Mouse (Mus musculus): ENCODE data around the gene Spata31d1d. TPM values are rescaled to one million over a fixed set of nuclear protein-coding genes. Genes with fewer than 3 reads are reported as not detected.

The Spata31d1d gene
- polyA plus RNA-seq, 1 experiment from 2014 or later, result not detected

- Histone ChIP-seq H3K27ac (ENCODE audit: low read length) (no peak overlapping the region), H3K4me1 (ENCODE audit: insufficient read depth, low read depth, low read length) (no peaks in the 10 kb centered on the region), H3K36me3 (ENCODE audit: insufficient read depth, low read length) (no peaks in the 10 kb centered on the region), H3K4me2 (replicated peaks; ENCODE audit: low read depth, low read length) (no peak overlapping the region), H3K9me3 (ENCODE audit: low read length) (no peaks in the 10 kb centered on the region), H3K27me3 (replicated peaks; ENCODE audit: insufficient read depth, low read length) (no peaks in the 10 kb centered on the region), H3K9ac (replicated peaks; ENCODE audit: low read depth) (no peak overlapping the region), H3K4me3 (ENCODE audit: low read depth, low read length) (no peak overlapping the region)
- ATAC-seq (no peak), DNase-seq (ENCODE audit: low spot score) (no peak)
- no peak for TF ChIP-seq EP300 (IDR thresholded peaks at IDR 0.05)
- no peak for TF ChIP-seq CTCF (IDR thresholded peaks at IDR 0.05)
- WGBS, result 87% methylated on average over 3 of the region's 3 CpGs
Observed at GRCm38 (mm10) chr13:59689843-59690242, 41.7 kb downstream of the Spata31d1d start.

- Histone ChIP-seq H3K27ac (ENCODE audit: low read length) (no peak overlapping the region), H3K27me3 (replicated peaks; ENCODE audit: insufficient read depth, low read length) (no peaks in the 10 kb centered on the region), H3K4me2 (replicated peaks; ENCODE audit: low read depth, low read length) (no peak overlapping the region), H3K9me3 (ENCODE audit: low read length) (no peaks in the 10 kb centered on the region), H3K36me3 (ENCODE audit: insufficient read depth, low read length) (no peaks in the 10 kb centered on the region), H3K4me3 (ENCODE audit: low read depth, low read length) (no peak overlapping the region), H3K4me1 (ENCODE audit: insufficient read depth, low read depth, low read length) (no peaks in the 10 kb centered on the region), H3K9ac (replicated peaks; ENCODE audit: low read depth) (no peak overlapping the region)
- WGBS, result 77% methylated on average over 9 of the region's 9 CpGs
- no peak for ATAC-seq
- no peak for DNase-seq (ENCODE audit: low spot score)
- TF ChIP-seq CTCF (IDR thresholded peaks at IDR 0.05), result no peak
- no peak for TF ChIP-seq EP300 (IDR thresholded peaks at IDR 0.05)
Observed at GRCm38 (mm10) chr13:59689313-59689712, 42.2 kb downstream of the Spata31d1d start.

DNA sequence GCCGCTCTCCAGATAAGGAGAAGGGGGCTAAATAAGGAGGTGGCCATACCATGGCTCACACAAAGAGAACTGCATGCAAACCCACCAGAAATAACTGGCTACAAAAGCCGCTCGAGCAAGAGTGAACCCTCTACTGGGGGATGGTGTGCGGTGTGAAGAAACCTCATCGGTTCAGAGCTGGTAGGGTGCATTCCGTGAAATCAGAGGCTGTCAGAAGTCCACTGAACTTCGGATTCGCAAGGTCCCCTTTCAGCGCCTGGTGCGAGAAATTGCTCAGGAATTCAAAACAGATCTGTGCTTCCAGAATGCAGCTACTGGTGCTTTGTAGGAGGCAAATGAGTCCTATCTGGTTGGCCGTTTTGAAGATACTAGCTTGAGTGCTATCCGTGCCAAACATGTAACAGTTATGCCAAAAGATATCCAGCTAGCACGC lies 43.2 kb downstream of the Spata31d1d start:
- 60% methylated on average over 13 of the region's 13 CpGs for WGBS
- Histone ChIP-seq H3K9ac (replicated peaks; ENCODE audit: low read depth) (no peak overlapping the region), H3K4me2 (replicated peaks; ENCODE audit: low read depth, low read length) (no peak overlapping the region), H3K27me3 (replicated peaks; ENCODE audit: insufficient read depth, low read length) (no peaks in the 10 kb centered on the region), H3K36me3 (ENCODE audit: insufficient read depth, low read length) (no peaks in the 10 kb centered on the region), H3K4me3 (ENCODE audit: low read depth, low read length) (no peak overlapping the region), H3K27ac (ENCODE audit: low read length) (no peak overlapping the region), H3K4me1 (ENCODE audit: insufficient read depth, low read depth, low read length) (no peaks in the 10 kb centered on the region), H3K9me3 (ENCODE audit: low read length) (no peaks in the 10 kb centered on the region)
- ATAC-seq, result no peak
- TF ChIP-seq CTCF (IDR thresholded peaks at IDR 0.05) (no peak), EP300 (IDR thresholded peaks at IDR 0.05) (no peak)
- no peak for DNase-seq (ENCODE audit: low spot score)

DNA sequence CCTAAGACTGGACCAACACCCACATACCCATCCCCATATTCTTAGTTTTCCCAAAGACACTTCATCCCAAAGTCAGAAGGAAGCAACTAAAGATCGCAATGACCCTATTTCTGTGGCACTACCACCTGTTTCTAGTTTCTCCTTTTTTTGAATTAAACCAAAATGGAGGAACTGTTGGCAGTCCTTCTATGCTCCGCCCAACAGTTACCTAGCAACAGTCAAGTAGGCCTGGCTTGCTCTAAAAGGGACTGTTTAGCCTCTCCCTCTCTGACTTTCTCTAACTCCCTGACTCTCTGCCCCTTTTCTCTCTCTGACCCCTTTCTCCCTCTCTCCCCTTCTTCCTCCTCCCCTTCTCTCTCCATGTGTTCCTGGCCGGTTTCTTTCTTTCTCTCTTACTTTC lies 46.3 kb downstream of the Spata31d1d start:
- H3K9me3 ChIP-seq (ENCODE audit: low read length), result no peaks in the 10 kb centered on the region
- 70% methylated on average over 3 of the region's 3 CpGs for WGBS
- no peak overlapping the region for H3K27ac ChIP-seq (ENCODE audit: low read length)
- H3K4me3 ChIP-seq (ENCODE audit: low read depth, low read length), result no peak overlapping the region
- DNase-seq (ENCODE audit: low spot score), result no peak
- H3K4me1 ChIP-seq (ENCODE audit: insufficient read depth, low read depth, low read length), result no peaks in the 10 kb centered on the region
- no peak overlapping the region for H3K9ac ChIP-seq (replicated peaks; ENCODE audit: low read depth)
- no peaks in the 10 kb centered on the region for H3K27me3 ChIP-seq (replicated peaks; ENCODE audit: insufficient read depth, low read length)
- H3K36me3 ChIP-seq (ENCODE audit: insufficient read depth, low read length), result no peaks in the 10 kb centered on the region
- ATAC-seq, result no peak
- no peak for TF ChIP-seq EP300 (IDR thresholded peaks at IDR 0.05)
- TF ChIP-seq CTCF (IDR thresholded peaks at IDR 0.05), result no peak
- H3K4me2 ChIP-seq (replicated peaks; ENCODE audit: low read depth, low read length), result no peak overlapping the region

DNA sequence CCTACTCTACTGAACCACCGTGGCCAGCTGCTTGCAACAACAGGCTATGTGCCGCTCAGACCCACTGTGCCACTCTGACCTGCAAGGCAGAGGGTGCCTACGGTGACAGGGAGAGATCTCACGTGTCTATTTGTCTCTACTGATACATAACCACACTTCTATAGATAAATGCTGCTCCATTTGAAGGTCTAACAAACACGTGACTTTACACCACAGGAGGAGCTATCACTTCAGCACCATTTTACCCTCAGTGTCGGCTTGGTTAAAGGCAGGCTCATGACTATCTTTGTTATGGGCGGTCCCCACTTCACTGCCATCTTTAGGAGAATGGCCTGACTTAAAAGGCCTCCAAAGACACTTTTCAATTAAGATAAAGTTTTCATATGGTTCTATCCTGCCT lies 48.9 kb downstream of the Spata31d1d start:
- Histone ChIP-seq H3K27ac (ENCODE audit: low read length) (no peak overlapping the region), H3K4me1 (ENCODE audit: insufficient read depth, low read depth, low read length) (no peaks in the 10 kb centered on the region), H3K36me3 (ENCODE audit: insufficient read depth, low read length) (no peaks in the 10 kb centered on the region), H3K27me3 (replicated peaks; ENCODE audit: insufficient read depth, low read length) (no peaks in the 10 kb centered on the region), H3K4me3 (ENCODE audit: low read depth, low read length) (no peak overlapping the region), H3K9me3 (ENCODE audit: low read length) (no peaks in the 10 kb centered on the region), H3K9ac (replicated peaks; ENCODE audit: low read depth) (no peak overlapping the region), H3K4me2 (replicated peaks; ENCODE audit: low read depth, low read length) (no peak overlapping the region)
- DNase-seq (ENCODE audit: low spot score), result peak; percentile 35
- no peak for ATAC-seq
- 18% methylated on average over 7 of the region's 7 CpGs for WGBS
- no peak for TF ChIP-seq CTCF (IDR thresholded peaks at IDR 0.05)
- TF ChIP-seq EP300 (IDR thresholded peaks at IDR 0.05), result no peak

DNA sequence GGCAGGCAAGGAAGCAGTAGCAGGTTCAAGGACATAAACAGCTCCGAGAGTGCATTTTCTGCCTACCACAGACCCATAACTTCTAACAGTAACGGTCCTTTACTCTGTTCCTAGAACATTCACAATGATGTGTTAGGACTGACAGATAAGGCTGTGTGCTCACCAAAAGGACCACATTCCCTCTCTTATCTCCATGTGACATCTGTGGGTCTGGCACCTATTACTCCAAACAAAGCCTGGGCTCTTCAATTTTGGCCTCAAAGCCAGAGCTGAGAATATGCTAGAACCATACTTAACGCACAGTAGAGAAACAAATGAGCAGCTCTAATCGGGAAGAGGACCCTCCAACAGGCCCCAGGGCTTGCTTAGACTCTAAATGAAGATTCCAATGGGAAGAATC lies 51.6 kb downstream of the Spata31d1d start:
- no peaks in the 10 kb centered on the region for H3K27me3 ChIP-seq (replicated peaks; ENCODE audit: insufficient read depth, low read length)
- H3K36me3 ChIP-seq (ENCODE audit: insufficient read depth, low read length), result no peaks in the 10 kb centered on the region
- no peak overlapping the region for H3K4me2 ChIP-seq (replicated peaks; ENCODE audit: low read depth, low read length)
- no peaks in the 10 kb centered on the region for H3K9me3 ChIP-seq (ENCODE audit: low read length)
- DNase-seq (ENCODE audit: low spot score) (no peak), ATAC-seq (no peak)
- no peak overlapping the region for H3K4me3 ChIP-seq (ENCODE audit: low read depth, low read length)
- WGBS, result 51% methylated on average over 4 of the region's 4 CpGs
- no peak overlapping the region for H3K27ac ChIP-seq (ENCODE audit: low read length)
- peaks cover under 1% of the 10 kb centered on the region; the same call in 1 of the 2 replicates for H3K4me1 ChIP-seq (ENCODE audit: insufficient read depth, low read depth, low read length)
- TF ChIP-seq CTCF (IDR thresholded peaks at IDR 0.05), result no peak
- TF ChIP-seq EP300 (IDR thresholded peaks at IDR 0.05), result no peak
- no peak overlapping the region for H3K9ac ChIP-seq (replicated peaks; ENCODE audit: low read depth)

GRCm38 (mm10) chr13:59679306-59679705 lies 52.2 kb downstream of the Spata31d1d start:
- no peak overlapping the region for H3K4me2 ChIP-seq (replicated peaks; ENCODE audit: low read depth, low read length)
- no peak for TF ChIP-seq EP300 (IDR thresholded peaks at IDR 0.05)
- TF ChIP-seq CTCF (IDR thresholded peaks at IDR 0.05), result no peak
- H3K4me3 ChIP-seq (ENCODE audit: low read depth, low read length), result no peak overlapping the region
- H3K4me1 ChIP-seq (ENCODE audit: insufficient read depth, low read depth, low read length), result peaks cover 4% of the 10 kb centered on the region; the same call in 1 of the 2 replicates
- DNase-seq (ENCODE audit: low spot score) (no peak), ATAC-seq (no peak)
- H3K27me3 ChIP-seq (replicated peaks; ENCODE audit: insufficient read depth, low read length), result no peaks in the 10 kb centered on the region
- no peaks in the 10 kb centered on the region for H3K36me3 ChIP-seq (ENCODE audit: insufficient read depth, low read length)
- 42% methylated on average over 4 of the region's 4 CpGs for WGBS
- H3K9ac ChIP-seq (replicated peaks; ENCODE audit: low read depth), result no peak overlapping the region
- H3K9me3 ChIP-seq (ENCODE audit: low read length), result no peaks in the 10 kb centered on the region
- H3K27ac ChIP-seq (ENCODE audit: low read length), result no peak overlapping the region
